Mouse (Mus musculus) intestine, postnatal 0 days (tissue): ENCODE data around the gene Gpn1. TPM values are rescaled to one million over a fixed set of nuclear protein-coding genes. Genes with fewer than 3 reads are reported as not detected.

Source experiments
- ATAC-seq: fragments of 200-750 bp; cut with Nextera tagmentation; 2 replicates; pipeline ENCODE4 v1.8.0; 2017; ENCODE audit warnings: mild to moderate bottlenecking, moderate TSS enrichment, moderate library complexity
- H3K27ac ChIP-seq: fragments of 300-500 bp; sonication (generic); 2 replicates; pipeline ENCODE4 v1.5.1; 2014; ENCODE audit warnings: mild to moderate bottlenecking, low read depth, low read length, moderate library complexity
- H3K27me3 ChIP-seq: fragments of 300-500 bp; sonication (generic); replicated peaks from 2 replicates; pipeline ENCODE4 v1.6.1; 2014; ENCODE audit warnings: low read length, mixed read lengths; ENCODE audit not compliant: control insufficient read depth, insufficient read depth
- H3K36me3 ChIP-seq: fragments of 300-500 bp; sonication (generic); 2 replicates; pipeline ENCODE4 v1.6.1; 2014; ENCODE audit warnings: mild to moderate bottlenecking, moderate library complexity; ENCODE audit not compliant: control insufficient read depth, insufficient read depth
- H3K4me1 ChIP-seq: fragments of 300-500 bp; sonication (generic); replicated peaks from 2 replicates; pipeline ENCODE4 v1.6.1; 2014; ENCODE audit warnings: antibody characterized with exemption, low read length, mixed read lengths; ENCODE audit not compliant: control insufficient read depth, insufficient read depth
- H3K4me2 ChIP-seq: fragments of 300-500 bp; sonication (generic); replicated peaks from 2 replicates; pipeline ENCODE4 v1.6.1; 2014; ENCODE audit warnings: low read depth, mild to moderate bottlenecking, moderate library complexity
- H3K4me3 ChIP-seq: fragments of 300-500 bp; sonication (generic); 2 replicates; pipeline ENCODE4 v1.5.1; 2014; ENCODE audit warnings: low read depth, low read length
- H3K9ac ChIP-seq: fragments of 300-500 bp; sonication (generic); 2 replicates; pipeline ENCODE4 v1.6.1; 2014; ENCODE audit warnings: mild to moderate bottlenecking, low read depth, low read length
- H3K9me3 ChIP-seq: fragments of 300-500 bp; sonication (generic); 2 replicates; pipeline ENCODE4 v1.6.1; 2016; ENCODE audit warnings: mixed run types; ENCODE audit not compliant: control insufficient read depth
- CTCF ChIP-seq: sonication (generic); IDR thresholded peaks from 2 replicates; pipeline ENCODE4 v1.5.1; 2016; ENCODE audit warnings: low read depth, mild to moderate bottlenecking, control low read depth, antibody characterized with exemption, moderate library complexity
- WGBS: fragments of 180-500 bp; shearing (Covaris S2); extraction: QIAGEN DNeasy Blood & Tissue Kit; methylation state at CpG from one replicate; pipeline ENCODE4 v1.1.7; 2014; 5-methylcytosine and 5-hydroxymethylcytosine counted together
- polyA plus RNA-seq: library from polyadenylated mRNA; unstranded; fragments of >200 nt; fragmentation: Nextera tagmentation; extraction: Ambion mirVana; gene quantifications from 2 replicates; pipeline ENCODE4 v1.2.1, GENCODE M21; 2015

The Gpn1 gene
- polyA plus RNA-seq, 1 experiment from 2014 or later: 14.1 TPM

- Histone ChIP-seq H3K4me2 (no peak overlapping the region), H3K27ac (no peak overlapping the region), H3K9ac (no peak overlapping the region), H3K9me3 (no peaks in the 10 kb centered on the region), H3K4me1 (no peaks in the 10 kb centered on the region), H3K36me3 (peaks cover 72% of the 10 kb centered on the region), H3K27me3 (no peaks in the 10 kb centered on the region), H3K4me3 (no peak overlapping the region)
- no peak for ATAC-seq
- no peak for TF ChIP-seq CTCF
- 90% methylated on average over 6 of the region's 6 CpGs for WGBS
Observed at GRCm38 (mm10) chr5:31469711-31470110, 24.8 kb upstream of the Gpn1 start.

GRCm38 (mm10) chr5:31470334-31470733 is 24.2 kb upstream of the Gpn1 start:
- no peaks in the 10 kb centered on the region for H3K4me1 ChIP-seq
- TF ChIP-seq CTCF: peak; percentile 81
- no peaks in the 10 kb centered on the region for H3K27me3 ChIP-seq
- ATAC-seq: no peak
- H3K27ac ChIP-seq: no peak overlapping the region
- H3K9ac ChIP-seq: no peak overlapping the region
- no peak overlapping the region for H3K4me2 ChIP-seq
- no peaks in the 10 kb centered on the region for H3K9me3 ChIP-seq
- WGBS: 73% methylated on average over 7 of the region's 7 CpGs
- peaks cover 75% of the 10 kb centered on the region for H3K36me3 ChIP-seq
- no peak overlapping the region for H3K4me3 ChIP-seq

- Histone ChIP-seq H3K9me3 (no peaks in the 10 kb centered on the region), H3K36me3 (peaks cover 60% of the 10 kb centered on the region), H3K4me1 (no peaks in the 10 kb centered on the region), H3K27me3 (no peaks in the 10 kb centered on the region), H3K9ac (no peak overlapping the region), H3K4me3 (no peak overlapping the region), H3K27ac (no peak overlapping the region), H3K4me2 (no peak overlapping the region)
- no peak for TF ChIP-seq CTCF
- ATAC-seq: no peak
- WGBS: 92% methylated on average over 4 of the region's 4 CpGs
Observed at GRCm38 (mm10) chr5:31480536-31480935, 14.0 kb upstream of the Gpn1 start.

- no peaks in the 10 kb centered on the region for H3K4me1 ChIP-seq
- H3K36me3 ChIP-seq: peaks cover 12% of the 10 kb centered on the region
- H3K27me3 ChIP-seq: no peaks in the 10 kb centered on the region
- no peak for ATAC-seq
- no peak within 1 kb of the TSS for H3K4me3 ChIP-seq
- TF ChIP-seq CTCF: no peak
- H3K9me3 ChIP-seq: no peaks in the 10 kb centered on the region
- no peak within 1 kb of the TSS for H3K9ac ChIP-seq
- H3K27ac ChIP-seq: no peak within 1 kb of the TSS
- no peak within 1 kb of the TSS for H3K4me2 ChIP-seq
- 97% methylated on average over 3 of the region's 3 CpGs for whole genome bisulfite sequencing
Observed at GRCm38 (mm10) chr5:31485440-31485839, 9.1 kb upstream of the Gpn1 start, which contains the start of gene 4930548H24Rik. 4930548H24Rik (plus strand) TSS chr5:31485740.

GRCm38 (mm10) chr5:31487889-31488288 is 6.7 kb upstream of the Gpn1 start:
- Histone ChIP-seq H3K4me1 (no peaks in the 10 kb centered on the region), H3K4me2 (no peak overlapping the region), H3K27me3 (no peaks in the 10 kb centered on the region), H3K27ac (no peak overlapping the region), H3K9ac (no peak overlapping the region), H3K36me3 (no peaks in the 10 kb centered on the region), H3K4me3 (no peak overlapping the region), H3K9me3 (no peaks in the 10 kb centered on the region)
- WGBS: 94% methylated on average over 3 of the region's 3 CpGs
- TF ChIP-seq CTCF: no peak
- ATAC-seq: no peak

- ATAC-seq: no peak
Observed at GRCm38 (mm10) chr5:31489116-31489769, 5.3 kb upstream of the Gpn1 start.

More at GRCm38 (mm10) chr5:31489116-31489769, 5.3 kb upstream of the Gpn1 start:
- TF ChIP-seq CTCF: no peak
- H3K9me3 ChIP-seq: no peaks in the 10 kb centered on the region
- no peaks in the 10 kb centered on the region for H3K27me3 ChIP-seq
- no peaks in the 10 kb centered on the region for H3K36me3 ChIP-seq
- H3K4me3 ChIP-seq: no peak overlapping the region
- no peak overlapping the region for H3K27ac ChIP-seq
- H3K4me1 ChIP-seq: 0 out of 2 replicates have a peak, but pooled peaks cover 5% of the 10 kb centered on the region
- H3K4me2 ChIP-seq: no peak overlapping the region
- WGBS: 62% methylated on average over 7 of the region's 7 CpGs
- H3K9ac ChIP-seq: no peak overlapping the region
